Mouse (Mus musculus): ENCODE data around the gene Prkg1. TPM values are rescaled to one million over a fixed set of nuclear protein-coding genes. Genes with fewer than 3 reads are reported as not detected.
A peak's percentile ranks its signal among the peaks of the same experiment; 100 is the strongest.

Gene Prkg1
- total and polyA plus RNA-seq, 3 experiments: not detected

- peak; percentile 43 for DNase-seq (ENCODE audit: low read depth, low spot score)
- Histone ChIP-seq H3K27ac (ENCODE audit: control insufficient read depth, low read depth, low read length) (no peak overlapping the region), H3K36me3 (ENCODE audit: control insufficient read depth in 1 of 2, insufficient read depth in 2 of 2, low read length in 2 of 2) (no peaks in the 10 kb centered on the region), H3K27me3 (ENCODE audit: control insufficient read depth in 1 of 2, insufficient read depth in 2 of 2, low read length in 2 of 2) (no peaks in the 10 kb centered on the region), H3K4me3 (ENCODE audit: control insufficient read depth in 1 of 2, insufficient read depth in 1 of 2, low read depth in 2 of 2, low read length in 2 of 2) (no peak overlapping the region), H3K79me2 (ENCODE audit: control insufficient read depth, insufficient read depth, low read length, poor library complexity) (no peaks in the 10 kb centered on the region), H3K9me3 (replicated peaks; ENCODE audit: insufficient read depth, low read length) (no peaks in the 10 kb centered on the region), H3K9ac (ENCODE audit: control insufficient read depth, low read depth, low read length, poor library complexity, severe bottlenecking) (no peak overlapping the region), H3K4me1 (ENCODE audit: control insufficient read depth in 1 of 2, insufficient read depth in 2 of 2, low read length in 2 of 2) (no peaks in the 10 kb centered on the region)
- peak; percentile 67 for TF ChIP-seq RAD21 (IDR thresholded peaks at IDR 0.05; ENCODE audit: low read depth, low read length)
- TF ChIP-seq ZNF384 (IDR thresholded peaks at IDR 0.05; ENCODE audit: low read depth, low read length): no peak
- TF ChIP-seq MAZ (IDR thresholded peaks at IDR 0.05; ENCODE audit: low read depth, low read length): no peak
- TF ChIP-seq CTCF (IDR thresholded peaks at IDR 0.05 in 2 of 3, conservative IDR thresholded peaks at IDR 0.05 in 1 of 3; ENCODE audit: control insufficient read depth in 1 of 3, insufficient read depth in 1 of 3, low read depth in 2 of 3, low read length in 3 of 3, poor library complexity in 1 of 3, severe bottlenecking in 1 of 3): peak in 2 of 3 experiments; percentile 22 to 60; a peak in 3 of 6 replicates
- TF ChIP-seq SMC3 (IDR thresholded peaks at IDR 0.05; ENCODE audit: low read depth, low read length): peak; percentile 48
- no peak for TF ChIP-seq UBTF (IDR thresholded peaks at IDR 0.05; ENCODE audit: borderline replicate concordance, insufficient read depth, low read depth, low read length)
- peak; percentile 33; the same call in 1 of the 2 replicates for TF ChIP-seq ZC3H11A (IDR thresholded peaks at IDR 0.05; ENCODE audit: low read depth, low read length)
- TF ChIP-seq BHLHE40 (IDR thresholded peaks at IDR 0.05; ENCODE audit: borderline replicate concordance, low read depth, low read length): no peak
These were observed 921.7 kb downstream of the Prkg1 start for GRCm38 (mm10) chr19:30843052-30843564.

- H3K27me3 ChIP-seq (ENCODE audit: control insufficient read depth in 1 of 2, insufficient read depth in 2 of 2, low read length in 2 of 2): no peaks in the 10 kb centered on the region
- TF ChIP-seq NELFE (IDR thresholded peaks at IDR 0.05; ENCODE audit: low read depth, low read length): no peak
- H3K27ac ChIP-seq (ENCODE audit: control insufficient read depth, low read depth, low read length): no peak overlapping the region
- no peak overlapping the region for H3K9ac ChIP-seq (ENCODE audit: control insufficient read depth, low read depth, low read length, poor library complexity, severe bottlenecking)
- no peaks in the 10 kb centered on the region for H3K79me2 ChIP-seq (ENCODE audit: control insufficient read depth, insufficient read depth, low read length, poor library complexity)
- no peak for DNase-seq (ENCODE audit: low read depth, low spot score)
- H3K4me1 ChIP-seq (ENCODE audit: control insufficient read depth in 1 of 2, insufficient read depth in 2 of 2, low read length in 2 of 2): no peaks in the 10 kb centered on the region
- H3K36me3 ChIP-seq (ENCODE audit: control insufficient read depth in 1 of 2, insufficient read depth in 2 of 2, low read length in 2 of 2): no peaks in the 10 kb centered on the region
- H3K4me3 ChIP-seq (ENCODE audit: control insufficient read depth in 1 of 2, insufficient read depth in 1 of 2, low read depth in 2 of 2, low read length in 2 of 2): no peak overlapping the region
- no peaks in the 10 kb centered on the region for H3K9me3 ChIP-seq (replicated peaks; ENCODE audit: insufficient read depth, low read length)
These were observed 922.2 kb downstream of the Prkg1 start for GRCm38 (mm10) chr19:30842640-30843039.

GRCm38 (mm10) chr19:30833045-30833651 lies 931.7 kb downstream of the Prkg1 start:
- Histone ChIP-seq H3K79me2 (ENCODE audit: control insufficient read depth, insufficient read depth, low read length, poor library complexity) (no peaks in the 10 kb centered on the region), H3K4me1 (ENCODE audit: control insufficient read depth in 1 of 2, insufficient read depth in 2 of 2, low read length in 2 of 2) (no peaks in the 10 kb centered on the region), H3K27ac (ENCODE audit: control insufficient read depth, low read depth, low read length) (no peak overlapping the region), H3K27me3 (ENCODE audit: control insufficient read depth in 1 of 2, insufficient read depth in 2 of 2, low read length in 2 of 2) (no peaks in the 10 kb centered on the region), H3K4me3 (ENCODE audit: control insufficient read depth in 1 of 2, insufficient read depth in 1 of 2, low read depth in 2 of 2, low read length in 2 of 2) (no peak overlapping the region), H3K9me3 (replicated peaks; ENCODE audit: insufficient read depth, low read length) (no peaks in the 10 kb centered on the region), H3K36me3 (ENCODE audit: control insufficient read depth in 1 of 2, insufficient read depth in 2 of 2, low read length in 2 of 2) (no peaks in the 10 kb centered on the region), H3K9ac (ENCODE audit: control insufficient read depth, low read depth, low read length, poor library complexity, severe bottlenecking) (no peak overlapping the region)
- no peak for TF ChIP-seq ZC3H11A (IDR thresholded peaks at IDR 0.05; ENCODE audit: low read depth, low read length)
- TF ChIP-seq EP300 (IDR thresholded peaks at IDR 0.05; ENCODE audit: low read depth in 1 of 2, low read length in 2 of 2): no peak
- TF ChIP-seq SMC3 (IDR thresholded peaks at IDR 0.05; ENCODE audit: low read depth, low read length): no peak
- TF ChIP-seq ELF1 (IDR thresholded peaks at IDR 0.05; ENCODE audit: low read depth, low read length): no peak
- no peak for TF ChIP-seq KAT2A (conservative IDR thresholded peaks at IDR 0.05; ENCODE audit: low read depth, low read length)
- no peak for TF ChIP-seq POLR2A (IDR thresholded peaks at IDR 0.05; ENCODE audit: control insufficient read depth in 1 of 2, insufficient read depth in 1 of 2, low read depth in 1 of 2, low read length in 2 of 2, poor library complexity in 1 of 2)
- no peak for DNase-seq (ENCODE audit: low read depth, low spot score)

All from MEL (cell line).